In genomic region chr6:99309466-99310170, GRCm38 (mm10) we compare ENCODE assay signal across 23 mouse cellular contexts.
DNase-seq lines count a peak whose midpoint lies in the region; ATAC-seq and TF ChIP-seq lines count a peak whose summit lies in the region.
"Had no signal": no experiment of that assay in that cellular context is flagged by ENCODE, and none has a peak within 500 bp of the region (broad histone marks: within the 10 kb centered on the region; RNA-seq: fewer than 3 reads in every experiment).

No protein-coding gene starts in this region.

- H3K9me3 ChIP-seq in embryonic facial prominence, embryonic 11.5 days (replicated peaks; ENCODE audit: control insufficient read depth, low read length) = no peaks in the 10 kb centered on the region
- H3K9me3 ChIP-seq in embryonic facial prominence, embryonic 10.5 days = no peaks in the 10 kb centered on the region
- no peaks in the 10 kb centered on the region for H3K9me3 ChIP-seq in midbrain, embryonic 14.5 days (ENCODE audit: control insufficient read depth, low read length)
- H3K9me3 ChIP-seq in midbrain, postnatal 0 days (ENCODE audit: low read length) = no peaks in the 10 kb centered on the region
- H3K9me3 ChIP-seq: embryonic facial prominence, embryonic 12.5 days; forebrain, embryonic 12.5 days; hindbrain, embryonic 15.5 days; limb, embryonic 13.5 days; liver, embryonic 12.5 days; midbrain, embryonic 12.5 days; neural tube, embryonic 12.5 days had no signal

- H3K27me3 ChIP-seq in embryonic facial prominence, embryonic 11.5 days (ENCODE audit: control insufficient read depth, insufficient read depth, low read length) = no peaks in the 10 kb centered on the region
- no peaks in the 10 kb centered on the region for H3K27me3 ChIP-seq in embryonic facial prominence, embryonic 10.5 days (replicated peaks; ENCODE audit: low read depth, poor library complexity, severe bottlenecking)
- H3K27me3 ChIP-seq in midbrain, embryonic 14.5 days (ENCODE audit: control insufficient read depth, insufficient read depth, low read length) = no peaks in the 10 kb centered on the region
- no peaks in the 10 kb centered on the region for H3K27me3 ChIP-seq in midbrain, postnatal 0 days (ENCODE audit: insufficient read depth, low read length)
- H3K27me3 ChIP-seq: CH12.LX; embryonic facial prominence, embryonic 12.5 days; forebrain, embryonic 12.5 days; hindbrain, embryonic 15.5 days; liver, embryonic 12.5 days; midbrain, embryonic 12.5 days; neural tube, embryonic 12.5 days had no signal

- WGBS in embryonic facial prominence, embryonic 11.5 days = 73% methylated on average over 14 of the region's 14 CpGs
- WGBS in embryonic facial prominence, embryonic 10.5 days = 81% methylated on average over 14 of the region's 14 CpGs
- WGBS in midbrain, embryonic 14.5 days = 80% methylated on average over 14 of the region's 14 CpGs
- 78% methylated on average over 14 of the region's 14 CpGs for WGBS in midbrain, postnatal 0 days

- H3K4me3 ChIP-seq in embryonic facial prominence, embryonic 11.5 days (ENCODE audit: low read depth, low read length) = no peak overlapping the region
- no peak overlapping the region for H3K4me3 ChIP-seq in embryonic facial prominence, embryonic 10.5 days
- H3K4me3 ChIP-seq in midbrain, embryonic 14.5 days (replicated peaks; ENCODE audit: low read depth, low read length) = no peak overlapping the region
- H3K4me3 ChIP-seq in midbrain, postnatal 0 days (ENCODE audit: low read depth, low read length) = no peak overlapping the region
- H3K4me3 ChIP-seq: embryonic facial prominence, embryonic 12.5 days; forebrain, embryonic 12.5 days; hindbrain, embryonic 15.5 days; limb, embryonic 13.5 days; liver, embryonic 12.5 days; midbrain, embryonic 12.5 days; neural tube, embryonic 12.5 days had no signal

- no peaks in the 10 kb centered on the region for H3K4me1 ChIP-seq in embryonic facial prominence, embryonic 11.5 days (ENCODE audit: control insufficient read depth, insufficient read depth, low read length)
- peaks cover 16% of the 10 kb centered on the region for H3K4me1 ChIP-seq in embryonic facial prominence, embryonic 10.5 days
- H3K4me1 ChIP-seq in midbrain, embryonic 14.5 days (ENCODE audit: control insufficient read depth, insufficient read depth, low read length) = no peaks in the 10 kb centered on the region
- H3K4me1 ChIP-seq in midbrain, postnatal 0 days (ENCODE audit: insufficient read depth, low read length) = no peaks in the 10 kb centered on the region
- H3K4me1 ChIP-seq: embryonic facial prominence, embryonic 12.5 days; hindbrain, embryonic 15.5 days; liver, embryonic 12.5 days had no signal

- ATAC-seq in embryonic facial prominence, embryonic 11.5 days (replicated peaks; ENCODE audit: insufficient number of reproducible peaks, low FRiP score, low TSS enrichment, low read depth) = 0 out of 2 replicates have a peak, but pooled peaks have one; percentile 29
- no peak for ATAC-seq in midbrain, embryonic 14.5 days (ENCODE audit: low FRiP score, low TSS enrichment)
- no peak for ATAC-seq in midbrain, postnatal 0 days (ENCODE audit: low FRiP score)
- peak; percentile 82 for ATAC-seq in activated CD4-positive, CD25-positive, alpha-beta regulatory T cell, adult 4 months
- ATAC-seq: liver, embryonic 12.5 days had no signal

- no peak overlapping the region for H3K9ac ChIP-seq in embryonic facial prominence, embryonic 11.5 days (replicated peaks; ENCODE audit: low read length)
- no peak overlapping the region for H3K9ac ChIP-seq in midbrain, embryonic 14.5 days (replicated peaks; ENCODE audit: low read length)
- H3K9ac ChIP-seq in midbrain, postnatal 0 days (replicated peaks; ENCODE audit: low read length, poor library complexity, severe bottlenecking) = no peak overlapping the region
- H3K9ac ChIP-seq: embryonic facial prominence, embryonic 12.5 days; forebrain, embryonic 12.5 days; hindbrain, embryonic 15.5 days; limb, embryonic 13.5 days; liver, embryonic 12.5 days; midbrain, embryonic 12.5 days; neural tube, embryonic 12.5 days had no signal

- TF ChIP-seq CTCF in midbrain, postnatal 0 days (IDR thresholded peaks at IDR 0.05) = no peak

- H3K4me2 ChIP-seq in embryonic facial prominence, embryonic 11.5 days (ENCODE audit: low read depth, low read length) = no peak overlapping the region
- H3K4me2 ChIP-seq in midbrain, embryonic 14.5 days (ENCODE audit: low read length) = no peak overlapping the region
- H3K4me2 ChIP-seq in midbrain, postnatal 0 days (ENCODE audit: low read depth, low read length, poor library complexity, severe bottlenecking) = no peak overlapping the region
- H3K4me2 ChIP-seq: embryonic facial prominence, embryonic 12.5 days; forebrain, embryonic 12.5 days; hindbrain, embryonic 15.5 days; limb, embryonic 13.5 days; liver, embryonic 12.5 days; midbrain, embryonic 12.5 days; neural tube, embryonic 12.5 days had no signal

- no peak for DNase-seq in embryonic facial prominence, embryonic 11.5 days (ENCODE audit: low spot score)
- no peak for DNase-seq in embryonic facial prominence, embryonic 10.5 days (ENCODE audit: low spot score)
- DNase-seq in midbrain, embryonic 14.5 days = peak; percentile 13
- no peak for DNase-seq in midbrain, postnatal 0 days (ENCODE audit: low spot score)
- DNase-seq in thymus, postnatal 4 days = no peak
- no peak for DNase-seq in cerebellum, adult 9-11 months
- DNase-seq: adrenal gland, postnatal 25 days; cerebellum, adult 11 months; cerebellum, postnatal 10 days; kidney, adult 11 months; lung, adult 18-20 months; lung, postnatal 10 days; right cerebral cortex, postnatal 14 days; spleen, adult 18-20 months had no signal

- H3K36me3 ChIP-seq in embryonic facial prominence, embryonic 11.5 days (replicated peaks; ENCODE audit: control insufficient read depth, insufficient read depth, low read depth, low read length) = no peaks in the 10 kb centered on the region
- 0 out of 2 replicates have a peak, but pooled peaks cover 7% of the 10 kb centered on the region for H3K36me3 ChIP-seq in embryonic facial prominence, embryonic 10.5 days (replicated peaks)
- no peaks in the 10 kb centered on the region for H3K36me3 ChIP-seq in midbrain, embryonic 14.5 days (ENCODE audit: control insufficient read depth, insufficient read depth, low read length)
- H3K36me3 ChIP-seq in midbrain, postnatal 0 days (ENCODE audit: insufficient read depth, low read length) = no peaks in the 10 kb centered on the region
- H3K36me3 ChIP-seq: embryonic facial prominence, embryonic 12.5 days; hindbrain, embryonic 15.5 days; midbrain, embryonic 12.5 days; neural tube, embryonic 12.5 days had no signal

- H3K27ac ChIP-seq in embryonic facial prominence, embryonic 11.5 days (replicated peaks; ENCODE audit: low read depth, low read length) = no peak overlapping the region
- no peak overlapping the region for H3K27ac ChIP-seq in embryonic facial prominence, embryonic 10.5 days (replicated peaks)
- no peak overlapping the region for H3K27ac ChIP-seq in midbrain, embryonic 14.5 days (replicated peaks; ENCODE audit: low read depth, low read length)
- H3K27ac ChIP-seq in midbrain, postnatal 0 days (ENCODE audit: low read depth, low read length) = no peak overlapping the region
- H3K27ac ChIP-seq: embryonic facial prominence, embryonic 12.5 days; forebrain, embryonic 12.5 days; hindbrain, embryonic 15.5 days; limb, embryonic 13.5 days; liver, embryonic 12.5 days; midbrain, embryonic 12.5 days; neural tube, embryonic 12.5 days had no signal

Comparison
In these comparisons a context has a peak if more than half of its experiments do, and no peak if none do; other contexts are left out.
1. ATAC-seq: peak in embryonic facial prominence, embryonic 11.5 days (single experiment) and activated CD4-positive, CD25-positive, alpha-beta regulatory T cell, adult 4 months (single experiment); none in midbrain, embryonic 14.5 days (single experiment) and midbrain, postnatal 0 days (single experiment).